Mouse (Mus musculus): ENCODE data around the gene Syde2. TPM values are rescaled to one million over a fixed set of nuclear protein-coding genes. Genes with fewer than 3 reads are reported as not detected.

Syde2 gene
- total RNA-seq (2021): 1 to 10 TPM; 4.5 to 4.6 TPM

DNA sequence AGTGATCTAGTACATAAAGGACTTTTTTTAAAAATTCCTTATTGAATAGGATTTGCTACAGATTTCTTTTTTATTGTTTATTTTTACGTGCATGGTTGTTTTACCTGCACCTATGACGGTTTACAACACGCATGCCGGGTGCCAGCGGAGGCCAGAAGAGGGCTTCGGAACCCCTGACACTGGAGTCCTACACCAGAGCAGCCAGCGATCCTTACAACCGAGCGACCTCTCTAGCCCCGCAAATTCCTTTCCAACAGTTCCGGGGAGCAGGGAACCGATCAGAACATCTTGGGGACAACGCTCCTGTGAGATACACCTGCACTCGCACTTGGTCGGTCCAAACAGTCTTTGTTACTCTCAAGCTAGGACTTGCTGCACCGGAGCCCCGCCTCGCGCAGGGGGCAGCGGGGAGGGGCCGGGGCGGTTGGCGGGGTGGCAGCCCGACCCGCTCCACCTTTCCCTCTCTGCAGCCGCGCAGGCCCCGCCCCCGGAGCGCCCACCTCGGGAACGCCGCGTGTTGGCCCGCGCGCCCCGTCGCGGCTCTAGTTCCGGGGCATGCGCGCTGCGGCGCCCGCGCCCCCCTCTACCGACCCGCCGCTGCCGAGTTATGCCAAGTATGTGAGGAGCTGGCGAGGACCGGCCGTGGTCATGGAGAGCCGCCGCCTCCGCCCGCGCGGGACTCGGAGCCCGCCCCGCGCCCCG is at the start of gene Syde2:
TSS of gene Syde2 (plus strand) at position 603 of the 702 bp plus-strand sequence.
- DNase-seq (ENCODE audit: extremely low spot score in 1 of 2, low spot score in 1 of 2): peak; percentile 31 to 44

DNA sequence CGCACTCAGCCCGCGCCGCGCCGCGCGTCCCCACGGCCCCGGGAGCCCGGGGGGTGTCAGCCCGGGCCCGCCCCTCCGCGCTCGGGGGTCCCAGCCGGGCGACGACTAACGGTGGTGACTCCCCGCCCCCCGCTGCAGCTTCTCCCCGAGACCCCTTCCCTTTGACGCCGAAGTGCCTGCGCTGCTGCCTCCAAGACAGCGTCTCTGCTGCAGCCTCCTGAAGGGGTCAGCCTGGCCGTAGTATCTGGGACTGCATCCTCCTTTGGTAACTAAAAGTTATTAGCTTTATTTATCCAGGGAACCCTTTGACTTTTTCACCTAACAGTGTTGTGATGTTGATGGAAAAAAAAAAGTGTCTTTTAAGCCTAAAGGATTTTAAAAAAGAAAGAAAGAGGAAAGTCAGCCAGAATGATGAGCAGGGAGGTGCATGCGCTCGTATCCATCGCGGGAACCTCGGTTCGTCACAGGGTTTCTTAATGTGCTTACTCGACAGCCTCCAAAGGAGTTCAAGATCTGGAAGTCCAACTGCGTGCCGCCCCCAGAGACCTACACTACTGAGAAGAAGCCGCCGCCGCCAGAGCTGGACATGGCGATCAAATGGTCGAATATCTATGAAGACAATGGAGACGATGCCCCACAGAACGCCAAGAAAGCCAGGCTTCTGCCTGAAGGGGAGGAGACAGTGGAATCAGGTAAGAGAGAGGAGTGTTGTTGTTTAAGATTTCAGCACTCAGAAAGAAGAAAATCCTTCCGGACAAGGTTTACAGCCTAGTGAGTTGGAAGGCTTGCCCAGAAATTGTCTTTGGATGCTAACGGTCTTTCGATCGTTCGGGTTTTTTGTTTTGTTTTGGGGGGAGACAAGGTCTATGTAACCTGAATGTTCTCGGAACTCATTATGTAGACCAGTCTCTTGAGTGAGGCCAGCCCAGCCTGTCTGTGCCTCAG is 49.0 kb upstream of the Syde2 start:
- no peak for DNase-seq (ENCODE audit: extremely low spot score in 1 of 2, low spot score in 1 of 2)

DNA sequence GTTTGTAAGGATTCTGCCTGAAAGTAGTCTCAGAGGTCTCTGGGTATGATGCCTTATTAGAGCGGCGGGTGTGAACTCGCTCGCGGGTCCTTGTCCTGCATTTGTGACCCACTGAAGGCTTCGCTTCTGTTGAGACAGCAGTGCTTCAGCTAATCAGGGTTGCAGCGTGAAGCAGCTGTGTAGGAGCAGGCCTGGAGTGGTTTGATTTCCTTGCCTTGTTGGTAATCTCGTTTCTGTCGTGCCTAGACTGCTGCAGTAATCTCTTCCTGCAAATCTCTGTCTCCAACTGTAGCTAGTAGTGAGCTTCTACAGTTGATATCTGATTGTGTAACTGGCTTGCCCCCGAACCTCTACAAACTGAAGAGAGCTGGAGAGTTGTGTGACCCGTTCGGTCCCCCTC is 48.3 kb upstream of the Syde2 start:
- no peak for DNase-seq (ENCODE audit: extremely low spot score in 1 of 2, low spot score in 1 of 2)

DNA sequence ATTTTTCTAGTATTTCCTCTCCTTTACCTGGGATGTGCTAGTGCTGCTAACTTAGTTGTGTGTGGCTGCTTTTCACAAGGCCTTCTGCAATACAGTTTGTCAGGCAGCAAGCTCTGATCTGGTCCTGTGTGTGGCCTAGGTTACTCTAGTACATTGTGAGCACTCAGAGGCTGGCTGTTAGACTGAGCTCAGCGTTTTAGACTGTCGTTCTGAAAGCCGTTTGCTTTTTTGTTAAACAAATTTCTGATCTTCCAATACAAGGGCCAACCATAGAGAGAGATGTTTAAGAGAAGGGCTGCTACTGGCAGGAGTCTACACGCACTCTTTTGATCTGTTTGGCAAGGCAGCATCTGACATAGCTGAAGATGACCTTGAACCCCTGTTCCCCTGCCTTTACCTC is 47.7 kb upstream of the Syde2 start:
- DNase-seq (ENCODE audit: extremely low spot score in 1 of 2, low spot score in 1 of 2): no peak

DNA sequence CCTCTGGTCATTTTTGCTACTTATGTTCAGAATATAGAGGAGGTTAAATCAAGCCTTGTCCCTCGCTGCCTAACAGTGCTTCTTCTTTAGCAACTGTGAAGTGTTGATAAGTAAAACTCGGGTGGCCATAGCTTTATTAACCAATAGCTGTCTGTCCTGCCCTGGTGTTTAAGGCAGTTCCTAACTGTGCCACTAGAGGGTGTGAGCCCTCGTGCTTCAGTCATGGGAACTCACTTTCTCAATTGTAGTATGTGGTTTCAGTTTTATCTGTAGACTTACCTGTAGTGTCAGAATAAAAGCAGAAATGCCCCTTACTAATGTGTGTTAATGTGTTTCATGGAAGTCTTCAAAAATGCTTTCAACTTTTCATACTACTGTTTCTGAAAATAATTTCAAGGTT is 45.7 kb upstream of the Syde2 start:
- DNase-seq (ENCODE audit: extremely low spot score in 1 of 2, low spot score in 1 of 2): peak; percentile 55 to 74

DNA sequence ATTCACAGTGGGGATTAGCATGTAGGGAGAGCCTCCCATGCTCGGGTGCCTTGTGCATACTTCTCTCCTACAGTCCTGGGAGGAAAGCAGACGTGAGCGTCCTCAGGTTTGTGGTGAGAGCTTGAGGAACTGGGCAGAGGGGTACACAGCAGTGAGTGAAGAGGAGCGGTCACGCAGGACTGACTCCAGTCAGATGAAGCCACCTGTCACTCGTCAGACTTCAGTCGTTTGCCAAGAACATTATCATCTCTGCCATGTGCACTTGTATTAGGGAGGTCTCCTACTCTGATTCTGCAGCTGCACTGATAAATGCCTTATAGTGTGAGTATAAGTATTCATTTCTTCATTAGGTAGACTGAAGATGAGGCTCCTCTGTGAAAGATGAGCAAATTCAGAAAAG is 43.3 kb upstream of the Syde2 start:
- no peak for DNase-seq (ENCODE audit: extremely low spot score in 1 of 2, low spot score in 1 of 2)

DNA sequence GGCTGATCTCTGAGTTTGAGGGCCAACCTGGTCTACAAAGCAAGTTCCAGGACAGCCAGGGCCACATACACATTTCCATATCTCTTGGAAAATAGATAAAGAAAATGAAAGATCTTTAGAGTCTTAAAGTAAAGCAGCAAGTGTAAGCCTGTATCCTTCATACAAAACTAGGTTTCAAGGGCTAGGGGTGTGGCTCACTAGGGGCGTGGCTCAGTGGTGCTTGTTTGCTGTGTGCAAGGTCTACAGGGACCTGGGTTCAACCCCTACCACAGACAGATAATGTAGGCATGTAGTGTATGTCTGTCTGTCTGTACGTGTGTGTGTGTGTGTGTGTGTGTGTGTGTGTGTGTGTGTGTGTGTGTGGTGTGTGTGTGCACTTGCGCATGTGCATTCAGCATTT is 41.8 kb upstream of the Syde2 start:
- DNase-seq (ENCODE audit: extremely low spot score in 1 of 2, low spot score in 1 of 2): no peak

DNA sequence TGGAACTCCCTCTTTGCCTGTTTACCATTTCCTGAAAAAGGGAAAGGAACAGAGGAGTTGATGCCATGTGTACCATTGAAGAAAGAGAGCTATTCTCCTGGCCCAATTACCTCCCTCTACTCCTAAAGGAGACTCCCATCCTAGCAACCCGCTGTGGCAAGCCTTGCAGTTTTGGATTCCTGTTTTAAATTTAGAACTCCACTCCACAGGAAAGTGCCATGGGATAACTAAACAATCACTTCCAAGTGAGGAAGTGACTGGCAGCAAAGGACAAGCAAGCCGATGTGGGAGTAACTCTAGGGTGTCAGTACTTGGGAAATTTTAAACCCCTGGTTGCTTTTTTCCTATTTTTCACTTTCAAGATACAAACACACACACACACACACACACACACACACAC is 41.0 kb upstream of the Syde2 start:
- no peak for DNase-seq (ENCODE audit: extremely low spot score in 1 of 2, low spot score in 1 of 2)

DNA sequence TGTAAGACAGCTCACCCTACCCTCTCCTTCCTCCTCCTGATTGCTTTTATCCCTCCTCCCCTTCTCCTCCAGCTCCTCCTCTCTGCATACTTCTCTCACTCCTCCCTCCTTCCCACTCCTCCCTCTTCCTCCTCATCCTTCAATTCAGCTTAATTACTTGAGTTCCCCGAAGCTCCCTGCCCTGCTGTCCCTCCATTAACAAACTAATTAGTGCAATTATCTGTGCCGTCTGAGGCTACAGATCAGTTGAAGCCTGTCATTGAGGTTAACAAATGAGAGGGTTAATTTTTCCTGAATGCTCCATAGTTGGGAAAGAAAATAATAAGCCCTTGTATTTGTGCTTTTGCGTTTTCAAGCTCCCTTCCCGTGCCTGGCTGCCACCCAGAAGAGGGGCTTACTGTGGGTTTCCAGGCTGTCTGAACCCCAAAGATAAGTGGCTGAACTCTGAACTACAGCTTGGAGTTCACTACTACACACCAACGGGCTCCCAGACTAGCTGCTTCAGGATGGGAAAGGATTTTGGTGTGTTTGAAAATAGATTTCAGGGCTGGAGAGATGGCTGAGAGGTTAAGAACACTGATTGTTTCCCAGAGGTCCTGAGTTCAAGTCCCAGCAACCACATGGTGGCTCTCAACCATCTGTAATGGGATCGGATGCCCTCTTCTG is 40.0 kb upstream of the Syde2 start:
- DNase-seq (ENCODE audit: extremely low spot score in 1 of 2, low spot score in 1 of 2): no peak

DNA sequence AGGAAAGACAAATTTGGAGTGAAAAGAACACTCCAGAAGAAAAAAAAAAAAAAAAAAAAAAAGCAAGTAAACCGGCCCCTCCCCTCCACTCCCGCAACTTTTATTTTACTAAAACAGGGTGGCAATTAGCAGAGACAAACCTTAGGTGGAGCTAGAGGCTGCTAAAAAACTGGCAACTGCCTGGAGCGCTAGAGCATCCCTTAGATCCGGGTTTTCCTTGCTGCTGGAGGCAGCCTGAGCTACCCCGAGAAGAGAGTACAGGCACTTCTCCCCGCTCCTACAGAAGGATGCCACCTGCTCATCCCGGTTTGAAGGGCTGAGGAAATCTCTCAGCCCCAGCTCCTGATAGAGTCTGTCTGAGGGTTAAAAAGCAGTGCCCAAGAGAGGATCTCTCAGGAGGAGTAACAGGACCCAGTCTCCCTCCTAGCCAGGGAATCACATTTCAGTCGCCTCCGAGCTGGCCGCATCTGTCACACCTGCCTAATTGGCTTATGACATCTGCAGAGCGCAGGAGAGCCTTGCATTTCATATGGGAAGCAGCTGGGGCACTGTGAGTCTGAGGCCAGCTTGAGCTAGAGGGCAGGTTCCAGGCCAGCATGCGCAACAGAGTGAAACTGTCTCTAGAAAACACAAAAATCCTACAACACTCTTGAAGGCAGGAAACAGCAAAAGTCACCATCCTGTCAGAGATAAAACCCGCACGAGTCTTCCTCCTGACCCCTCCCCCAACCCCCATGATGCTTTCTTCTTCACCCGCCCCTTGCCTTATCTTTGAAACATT is 37.4 kb upstream of the Syde2 start:
- peak; percentile 17 to 36 for DNase-seq (ENCODE audit: extremely low spot score in 1 of 2, low spot score in 1 of 2)

DNA sequence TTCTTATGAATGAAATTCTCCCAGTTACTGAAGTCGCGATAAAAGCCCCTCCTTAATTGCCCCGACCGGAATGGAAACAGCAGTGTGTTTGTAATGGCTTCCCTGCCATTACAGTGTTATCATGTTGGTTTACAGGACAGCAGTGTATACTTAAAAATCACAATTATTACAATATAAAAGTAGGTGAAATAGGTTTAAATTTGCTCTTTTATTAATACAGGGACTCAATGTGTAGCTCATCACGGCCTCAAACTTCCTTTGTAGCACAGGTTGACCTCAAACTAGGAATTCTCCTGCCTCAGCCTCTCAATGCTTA is 36.9 kb upstream of the Syde2 start:
- no peak for DNase-seq (ENCODE audit: extremely low spot score in 1 of 2, low spot score in 1 of 2)

DNA sequence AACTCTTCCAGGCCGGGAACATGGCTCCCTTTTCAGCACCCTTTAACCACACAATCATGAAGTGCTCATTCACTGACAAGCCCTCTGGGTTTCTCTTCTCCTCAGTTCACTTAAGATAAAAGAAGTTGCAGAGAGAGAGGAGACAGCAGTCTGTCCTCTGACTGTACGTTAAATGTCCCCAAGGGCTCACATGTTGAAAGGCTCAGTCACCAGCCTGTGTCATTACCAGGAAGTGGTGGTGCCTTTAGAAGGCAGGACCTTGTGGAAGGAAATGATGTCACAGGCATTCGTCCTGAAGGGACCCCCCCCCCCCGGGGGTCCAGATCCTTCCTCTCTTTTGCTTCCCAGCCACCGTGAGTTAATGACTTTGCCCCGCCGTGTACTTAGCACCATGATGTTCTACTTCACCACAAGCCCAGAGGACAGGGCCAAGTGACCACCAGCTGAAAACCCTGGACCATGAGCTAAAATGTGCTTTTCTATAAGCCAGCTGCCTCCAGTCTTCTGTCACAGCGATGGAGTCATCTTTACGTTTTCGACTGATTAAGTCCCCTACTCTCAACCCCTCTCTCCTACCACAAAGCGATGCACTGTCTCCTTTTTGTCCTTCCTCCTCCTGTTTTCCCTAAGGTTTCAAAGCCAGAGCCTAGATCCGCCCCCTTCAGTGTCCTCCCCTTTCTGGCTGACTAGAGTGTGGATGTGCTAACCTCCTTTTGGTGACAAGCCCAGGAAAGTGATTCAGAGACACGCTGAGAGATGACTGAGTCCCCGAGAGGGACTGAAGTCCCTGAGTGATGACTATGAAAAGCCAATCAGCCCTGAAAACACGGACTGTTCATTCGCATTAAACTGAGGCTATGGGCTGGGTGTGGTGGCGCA is 36.1 kb upstream of the Syde2 start:
- DNase-seq (ENCODE audit: extremely low spot score in 1 of 2, low spot score in 1 of 2): no peak

DNA sequence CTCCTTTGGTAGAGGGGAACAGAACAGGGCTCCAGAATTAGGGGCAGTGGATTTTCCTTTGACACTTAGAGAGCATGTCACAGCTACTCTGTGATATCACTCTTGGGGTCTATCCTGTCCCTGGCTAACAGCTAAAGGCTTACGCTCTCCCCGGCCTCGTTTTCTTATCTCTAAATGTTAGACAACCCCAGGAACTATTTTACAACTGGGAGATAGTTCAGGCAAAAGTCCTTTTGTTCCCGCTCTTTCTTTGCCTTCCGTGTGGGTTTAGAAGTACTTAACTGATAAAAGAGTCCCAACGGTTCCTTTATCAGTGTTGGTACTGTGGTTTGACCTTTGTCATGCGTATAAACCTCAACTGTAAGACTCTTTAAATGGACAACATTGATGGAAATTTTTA is 34.7 kb upstream of the Syde2 start:
- no peak for DNase-seq (ENCODE audit: extremely low spot score in 1 of 2, low spot score in 1 of 2)

DNA sequence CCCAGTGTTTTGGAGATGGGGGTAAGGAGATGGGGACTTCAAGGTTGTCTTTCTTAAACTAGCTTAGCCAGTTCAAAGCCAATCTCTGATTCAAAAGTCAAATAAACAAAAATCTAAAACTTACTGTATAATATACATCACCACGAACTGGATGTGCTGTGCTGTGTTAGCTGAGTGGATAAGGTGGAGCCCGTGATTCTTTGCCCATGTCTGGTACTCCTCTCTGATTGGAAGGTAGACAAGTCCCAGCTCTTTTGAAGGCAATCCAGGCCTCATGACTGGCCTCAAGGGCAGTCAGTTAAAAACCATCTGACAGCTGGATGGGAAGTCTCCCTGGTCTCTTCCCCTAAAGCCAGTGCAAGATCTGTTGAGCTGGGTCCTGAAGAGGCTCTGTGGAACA is 34.3 kb upstream of the Syde2 start:
- DNase-seq (ENCODE audit: extremely low spot score in 1 of 2, low spot score in 1 of 2): no peak

DNA sequence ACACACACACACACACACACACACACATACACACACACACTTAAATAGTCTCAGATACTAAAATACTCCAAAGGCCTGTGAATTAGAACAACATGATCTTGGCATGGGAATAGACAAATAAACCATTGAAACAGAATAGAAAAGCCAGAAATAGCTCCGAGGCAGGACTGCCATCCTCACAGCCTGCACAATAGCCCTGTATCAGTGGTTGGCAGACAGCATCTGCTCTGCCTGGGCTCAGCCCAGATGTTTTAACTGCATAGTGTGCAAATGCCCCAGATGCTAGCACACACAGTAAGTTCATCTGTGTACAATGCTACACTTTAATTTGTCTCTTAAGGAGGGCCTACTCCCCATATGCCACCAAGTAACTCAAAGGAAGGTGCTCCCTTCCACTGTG is 27.8 kb upstream of the Syde2 start:
- DNase-seq (ENCODE audit: extremely low spot score in 1 of 2, low spot score in 1 of 2): no peak

DNA sequence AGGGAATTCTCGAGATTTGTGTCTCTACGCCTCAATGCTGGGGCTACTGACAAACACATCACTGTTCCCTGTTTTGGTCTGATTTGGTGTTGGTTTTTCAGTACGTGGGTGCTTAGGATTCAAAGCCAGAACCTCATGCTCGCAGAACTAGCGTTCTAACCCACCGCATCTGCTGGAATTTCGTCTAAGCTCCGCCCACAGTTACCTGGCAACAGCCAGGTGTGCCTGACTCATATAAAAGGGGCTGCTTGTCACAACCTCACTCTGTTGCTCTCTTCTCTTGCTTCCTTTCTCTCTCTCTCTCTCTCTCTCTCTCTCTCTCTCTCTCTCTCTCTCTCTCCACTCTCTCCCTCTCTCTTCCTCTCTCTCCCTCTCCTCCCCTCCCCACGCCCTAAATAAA is 25.3 kb upstream of the Syde2 start:
- DNase-seq (ENCODE audit: extremely low spot score in 1 of 2, low spot score in 1 of 2): no peak

DNA sequence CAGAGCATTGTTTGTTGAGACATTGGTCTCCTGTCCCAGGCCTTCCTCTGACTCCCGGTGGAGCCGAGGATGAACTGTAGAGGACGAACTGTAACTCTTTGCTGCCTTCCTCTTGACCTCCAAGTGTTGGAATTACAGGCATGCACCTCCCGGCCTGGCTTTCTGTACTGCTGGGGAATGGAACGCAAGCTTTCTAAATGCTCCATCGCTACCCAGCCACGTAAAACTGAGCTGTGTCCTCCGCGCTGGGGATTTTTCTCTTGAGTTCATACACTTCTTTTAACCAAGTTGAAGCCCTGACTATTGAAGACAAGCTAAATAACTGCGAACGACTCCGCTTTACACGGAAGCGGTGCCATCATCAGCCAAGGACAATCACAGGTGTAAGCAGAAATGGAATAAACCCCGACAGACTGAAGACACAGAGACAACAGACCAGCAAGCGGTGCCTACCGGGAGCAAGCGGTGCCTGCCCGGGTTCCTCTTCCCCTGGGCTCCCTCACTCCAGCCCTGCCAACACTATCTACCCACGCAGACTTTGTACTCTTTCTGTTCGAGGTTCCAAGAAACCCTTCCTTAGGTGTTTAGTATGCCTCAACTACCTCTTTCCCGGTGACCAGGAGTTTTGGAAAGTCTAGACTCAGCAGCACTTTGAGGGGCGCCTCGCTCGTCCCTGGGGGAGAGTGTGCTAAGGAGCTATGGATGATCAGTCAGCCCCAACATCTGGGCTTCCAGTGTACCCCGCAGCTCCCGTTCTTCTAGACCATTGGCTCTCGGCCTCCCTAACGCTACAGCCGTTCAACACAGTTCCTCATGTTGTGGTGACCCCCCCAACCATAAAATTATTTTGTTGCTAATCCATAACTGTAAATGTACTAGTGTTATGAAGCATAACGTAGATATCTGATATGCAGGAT is 24.3 kb upstream of the Syde2 start:
- no peak for DNase-seq (ENCODE audit: extremely low spot score in 1 of 2, low spot score in 1 of 2)

DNA sequence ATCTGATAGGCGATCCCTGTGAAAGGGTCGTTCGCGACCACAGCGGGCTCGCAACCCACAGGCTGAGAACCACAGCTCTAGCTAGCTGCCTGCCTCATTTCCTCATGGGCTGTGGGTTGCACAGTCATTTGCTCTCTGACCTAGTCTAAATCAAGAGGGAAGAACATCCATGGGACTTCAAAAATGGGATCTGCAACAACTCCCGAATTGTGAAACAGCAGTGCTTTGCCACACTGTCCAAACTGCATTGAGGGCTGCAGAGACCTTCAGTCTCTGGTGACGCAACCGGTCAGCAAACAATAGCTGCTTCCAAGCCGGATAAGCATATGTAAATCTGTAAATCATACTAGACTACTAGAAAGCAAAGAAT is 23.7 kb upstream of the Syde2 start:
- no peak for DNase-seq (ENCODE audit: extremely low spot score in 1 of 2, low spot score in 1 of 2)

DNA sequence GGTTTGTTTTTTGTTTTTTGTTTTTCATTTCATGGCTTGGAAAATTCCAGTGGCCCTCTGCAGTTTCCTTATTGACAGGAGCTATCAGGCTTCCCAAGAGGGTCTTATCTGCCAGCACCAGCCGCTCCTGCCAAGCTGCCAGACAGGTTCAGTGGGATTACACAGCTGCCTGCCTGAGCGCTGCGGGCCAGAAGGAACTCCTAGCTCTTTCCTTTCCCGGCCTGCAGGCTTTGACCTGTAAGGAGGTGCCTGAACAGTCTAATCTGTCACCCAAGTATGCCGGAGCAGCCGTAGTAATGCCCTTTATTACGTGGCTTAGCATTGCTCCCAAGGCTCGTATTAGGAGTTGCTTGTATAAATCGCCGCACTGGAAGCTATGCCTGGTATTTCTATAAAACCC is 23.2 kb upstream of the Syde2 start:
- DNase-seq (ENCODE audit: extremely low spot score in 1 of 2, low spot score in 1 of 2): no peak
